Mouse (Mus musculus) Muller cell, postnatal 12 days (primary cell): ENCODE measurements around the gene Gm7102.
"Not testable (repeated sequence)": the region's sequence is repeated elsewhere in the genome, so short reads cannot be mapped to it uniquely, and the experiment has no call there.

Experiments
- DNase-seq: peaks from one replicate; pipeline ENCODE4 v3.0.0-alpha.2; 2015; ENCODE audit errors: inconsistent ontology term

Gene Gm7102

GRCm38 (mm10) chr19:61175756-61176324 is at the start of gene Gm7102:
Gene Gm7102, minus strand, starts transcription at chr19:61176309.
- DNase-seq, result no peak

- no peak for DNase-seq
These were observed 48.8 kb upstream of the Gm7102 start for GRCm38 (mm10) chr19:61224678-61225525.

DNA sequence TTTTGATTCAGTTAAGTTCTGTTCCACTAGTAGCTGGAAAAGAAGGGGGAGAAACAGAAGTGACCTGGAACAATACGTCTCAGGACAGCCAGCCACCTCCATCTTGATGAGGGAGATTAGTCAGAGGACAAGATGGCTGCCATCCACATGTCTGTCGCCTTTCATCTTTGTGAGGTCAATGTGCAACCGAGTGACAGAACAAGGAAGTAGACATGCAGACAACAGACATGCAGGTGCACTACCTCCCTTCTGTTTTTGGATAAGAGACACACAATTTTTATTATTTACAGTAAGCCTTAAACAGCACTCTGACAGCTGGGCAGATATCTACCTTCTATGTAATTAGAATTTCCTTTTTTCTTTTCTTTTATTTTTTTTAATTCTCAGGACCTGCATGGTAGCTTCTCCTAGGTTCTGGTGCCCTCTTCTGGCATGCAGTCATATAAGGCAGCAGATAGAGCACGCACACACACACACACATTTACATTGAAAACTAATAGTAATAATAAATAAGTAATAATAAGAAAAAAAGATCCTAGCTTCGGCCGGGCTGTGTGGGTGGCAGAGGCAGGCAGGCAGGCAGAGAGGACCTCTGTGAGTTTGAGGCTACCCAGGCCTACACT is 47.7 kb upstream of the Gm7102 start:
- no peak for DNase-seq

- DNase-seq, result not testable (repeated sequence)
These were observed 31.4 kb upstream of the Gm7102 start for GRCm38 (mm10) chr19:61207506-61207905.

- DNase-seq, result peak; percentile 45
These were observed 23.7 kb upstream of the Gm7102 start for GRCm38 (mm10) chr19:61199836-61200235.

DNA sequence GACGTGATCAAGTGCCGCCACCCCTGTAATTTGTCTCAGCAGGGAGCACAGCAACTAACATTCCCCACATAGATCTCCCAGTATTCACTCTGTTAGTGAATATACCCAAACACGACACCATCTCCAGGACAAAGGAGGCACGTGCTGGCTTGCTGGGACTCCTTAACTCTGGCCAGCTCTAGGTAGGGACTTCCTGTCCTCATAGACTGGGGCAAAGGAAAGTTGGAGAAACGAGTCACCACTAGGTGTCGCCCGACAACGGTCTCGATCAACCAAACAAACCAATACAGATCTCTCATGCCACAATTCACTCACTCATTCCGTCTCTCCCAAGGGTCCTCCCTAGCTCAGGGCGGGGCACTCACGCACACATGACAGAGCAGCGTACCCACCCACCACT is 23.2 kb upstream of the Gm7102 start:
- DNase-seq, result peak; percentile 96

GRCm38 (mm10) chr19:61183590-61183989 is 7.5 kb upstream of the Gm7102 start, which contains the start of gene Gm6020:
Gene Gm6020, plus strand, starts transcription at chr19:61183890.
- DNase-seq, result not testable (repeated sequence)

GRCm38 (mm10) chr19:61151701-61152420 is 24.2 kb downstream of the Gm7102 start:
- DNase-seq, result peak; percentile 51

DNA sequence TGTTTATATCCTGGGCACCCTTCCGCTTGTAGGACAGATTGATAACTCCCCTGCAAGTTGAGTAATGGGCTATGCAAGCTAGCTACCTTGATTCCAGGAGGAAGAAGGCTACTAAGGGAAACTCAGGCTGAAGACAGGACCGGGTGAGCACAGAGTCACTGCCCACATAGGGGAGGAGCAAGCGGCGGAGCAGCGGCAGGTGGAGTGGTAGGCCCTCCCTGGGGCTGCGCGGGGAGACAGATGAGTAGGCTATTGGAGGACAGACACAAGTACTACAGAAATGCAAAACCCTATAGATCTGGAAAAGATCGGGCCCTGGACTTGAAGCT is 24.8 kb downstream of the Gm7102 start:
- no peak for DNase-seq

GRCm38 (mm10) chr19:61141299-61141698 is 34.8 kb downstream of the Gm7102 start:
- DNase-seq, result no peak

DNA sequence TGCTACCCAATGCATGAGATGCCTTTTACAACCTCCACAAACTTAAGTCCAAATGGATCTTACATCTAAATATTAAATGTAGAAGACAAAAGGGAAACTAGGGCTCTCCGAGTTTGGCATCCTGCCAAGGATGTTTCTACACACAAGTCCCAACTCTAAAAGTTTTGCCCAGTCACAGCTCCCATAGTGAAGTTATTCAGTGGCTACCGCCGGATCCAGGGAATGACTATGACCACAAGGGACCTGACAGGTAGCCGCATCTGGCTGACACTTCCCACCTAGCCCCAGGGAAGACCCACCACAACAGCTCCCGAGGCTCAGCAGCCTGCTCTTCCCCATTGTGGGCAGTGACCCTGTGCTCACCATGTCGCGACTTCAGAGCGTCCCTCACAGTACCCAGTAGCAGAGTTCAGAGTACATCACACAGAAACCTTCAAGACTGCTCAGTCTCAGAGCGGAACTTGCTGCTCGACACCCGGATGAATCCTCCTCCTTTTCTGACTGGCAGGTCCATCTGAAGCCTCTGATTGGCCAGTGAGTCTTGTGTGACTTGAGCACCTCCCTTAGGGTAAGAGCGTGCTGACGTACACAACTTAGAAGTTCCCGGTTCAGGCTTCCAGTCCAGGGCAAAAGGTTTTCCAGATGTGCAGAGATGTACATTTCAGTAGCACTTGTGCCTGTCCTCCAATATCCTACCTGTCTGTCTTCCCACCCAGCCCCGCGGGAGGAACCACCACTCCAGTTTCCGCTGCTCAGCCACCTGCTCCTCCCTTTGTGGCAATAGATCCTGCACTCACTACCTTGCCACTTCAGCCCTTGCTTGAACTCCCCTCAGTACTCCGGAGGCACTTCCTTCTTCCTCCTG is 35.5 kb downstream of the Gm7102 start, which contains the start of gene Zfp950:
Zfp950 (minus strand) TSS at position 499 of the 865 bp plus-strand sequence.
- DNase-seq, result peak; percentile 85

GRCm38 (mm10) chr19:61138655-61139054 is 37.5 kb downstream of the Gm7102 start:
- no peak for DNase-seq

DNA sequence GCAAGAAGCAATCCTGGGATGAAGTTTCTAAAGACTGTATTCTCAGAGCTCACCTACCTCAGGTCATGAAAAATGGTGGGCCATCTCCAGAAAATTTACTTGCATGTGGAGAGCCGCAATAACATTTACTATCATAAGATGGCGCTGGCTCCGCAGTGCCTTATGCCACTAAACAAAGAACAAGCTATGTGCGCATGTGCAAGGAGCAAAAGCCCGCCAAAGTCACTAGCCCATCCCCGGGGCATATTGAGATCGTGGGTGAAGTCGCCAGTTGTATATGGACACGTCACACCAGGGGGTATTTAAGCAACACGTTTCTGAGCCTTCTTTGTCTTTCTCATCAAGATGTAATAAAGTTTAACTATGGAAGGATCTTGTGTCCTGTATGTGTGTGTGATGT is 45.0 kb downstream of the Gm7102 start:
- DNase-seq, result no peak
